Mouse (Mus musculus) heart, embryonic 12.5 days (tissue): ENCODE data around the gene Pdzd2. TPM values are rescaled to one million over a fixed set of nuclear protein-coding genes. Genes with fewer than 3 reads are reported as not detected.

Source experiments
- ATAC-seq: fragments of 200-750 bp; cut with Nextera tagmentation; 2 replicates; pipeline ENCODE4 v1.8.0; 2017; ENCODE audit warnings: moderate TSS enrichment, moderate library complexity; ENCODE audit not compliant: insufficient number of reproducible peaks, low FRiP score
- H3K27ac ChIP-seq: fragments of 300-500 bp; sonication (generic); 2 replicates; pipeline ENCODE4 v1.5.1; 2016; ENCODE audit warnings: mild to moderate bottlenecking, moderate library complexity; ENCODE audit not compliant: poor library complexity, severe bottlenecking
- H3K27me3 ChIP-seq: fragments of 300-500 bp; sonication (generic); replicated peaks from 2 replicates; pipeline ENCODE4 v1.6.1; 2016; ENCODE audit warnings: mild to moderate bottlenecking, moderate library complexity
- H3K36me3 ChIP-seq: fragments of 300-500 bp; sonication (generic); 2 replicates; pipeline ENCODE4 v1.6.1; 2016; ENCODE audit warnings: mild to moderate bottlenecking, moderate library complexity
- H3K4me1 ChIP-seq: fragments of 300-500 bp; sonication (generic); replicated peaks from 2 replicates; pipeline ENCODE4 v1.6.1; 2016; ENCODE audit warnings: mild to moderate bottlenecking
- H3K4me2 ChIP-seq: fragments of 300-500 bp; sonication (generic); 2 replicates; pipeline ENCODE4 v1.6.1; 2016; ENCODE audit warnings: mild to moderate bottlenecking, moderate library complexity
- H3K4me3 ChIP-seq: fragments of 300-500 bp; sonication (generic); 2 replicates; pipeline ENCODE4 v1.5.1; 2016; ENCODE audit warnings: mild to moderate bottlenecking
- H3K9ac ChIP-seq: fragments of 300-500 bp; sonication (generic); 2 replicates; pipeline ENCODE4 v1.6.1; 2016; ENCODE audit warnings: mild to moderate bottlenecking, moderate library complexity
- H3K9me3 ChIP-seq: fragments of 300-500 bp; sonication (generic); replicated peaks from 2 replicates; pipeline ENCODE4 v1.6.1; 2016; ENCODE audit warnings: mild to moderate bottlenecking, moderate library complexity
- WGBS: fragments of 180-500 bp; shearing (Covaris S2); methylation state at CpG from one replicate; pipeline ENCODE4 v1.1.7; 2016; 5-methylcytosine and 5-hydroxymethylcytosine counted together
- polyA plus RNA-seq: library from polyadenylated mRNA; unstranded; fragments of >200 nt; fragmentation: Nextera tagmentation; extraction: Ambion mirVana; gene quantifications from 2 replicates; pipeline ENCODE4 v1.2.1, GENCODE M21; 2016

Gene Pdzd2
- polyA plus RNA-seq, 1 experiment from 2014 or later: 14.4 TPM

DNA sequence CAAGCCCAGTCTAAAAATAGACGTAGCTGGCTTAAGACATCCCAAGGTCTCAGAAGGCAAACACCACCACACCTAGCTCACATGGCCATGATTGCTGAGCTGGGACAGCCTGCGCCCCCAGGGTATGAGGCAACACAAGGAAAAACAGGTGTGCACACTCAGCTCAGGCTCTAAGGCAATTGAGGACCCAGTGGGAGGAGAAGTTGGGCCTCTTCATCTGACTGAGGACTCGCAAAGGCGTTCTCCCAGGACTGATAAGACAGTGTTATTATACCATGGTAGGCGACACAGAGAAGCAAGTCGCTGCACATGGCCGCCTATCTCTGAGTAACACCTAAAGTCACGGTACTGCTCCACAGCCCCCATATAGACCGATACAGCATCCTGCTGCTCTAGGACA lies 235.8 kb downstream of the Pdzd2 start:
- H3K4me1 ChIP-seq: peaks cover 33% of the 10 kb centered on the region
- no peak overlapping the region for H3K9ac ChIP-seq
- H3K9me3 ChIP-seq: no peaks in the 10 kb centered on the region
- H3K4me2 ChIP-seq: no peak overlapping the region
- WGBS: 56% methylated on average over 9 of the region's 9 CpGs
- ATAC-seq: no peak
- H3K27ac ChIP-seq: no peak overlapping the region
- no peaks in the 10 kb centered on the region for H3K36me3 ChIP-seq
- no peaks in the 10 kb centered on the region for H3K27me3 ChIP-seq
- H3K4me3 ChIP-seq: no peak overlapping the region

- H3K27me3 ChIP-seq: no peaks in the 10 kb centered on the region
- H3K36me3 ChIP-seq: no peaks in the 10 kb centered on the region
- no peak overlapping the region for H3K9ac ChIP-seq
- H3K4me1 ChIP-seq: peaks cover 39% of the 10 kb centered on the region
- WGBS: 22% methylated on average over 13 of the region's 13 CpGs
- H3K4me3 ChIP-seq: no peak overlapping the region
- H3K27ac ChIP-seq: no peak overlapping the region
- no peak; the same call in 1 of the 2 replicates for ATAC-seq
- H3K9me3 ChIP-seq: no peaks in the 10 kb centered on the region
- H3K4me2 ChIP-seq: peak overlapping the region; percentile 34
These were observed 237.7 kb downstream of the Pdzd2 start for GRCm38 (mm10) chr15:12501924-12502548.

DNA sequence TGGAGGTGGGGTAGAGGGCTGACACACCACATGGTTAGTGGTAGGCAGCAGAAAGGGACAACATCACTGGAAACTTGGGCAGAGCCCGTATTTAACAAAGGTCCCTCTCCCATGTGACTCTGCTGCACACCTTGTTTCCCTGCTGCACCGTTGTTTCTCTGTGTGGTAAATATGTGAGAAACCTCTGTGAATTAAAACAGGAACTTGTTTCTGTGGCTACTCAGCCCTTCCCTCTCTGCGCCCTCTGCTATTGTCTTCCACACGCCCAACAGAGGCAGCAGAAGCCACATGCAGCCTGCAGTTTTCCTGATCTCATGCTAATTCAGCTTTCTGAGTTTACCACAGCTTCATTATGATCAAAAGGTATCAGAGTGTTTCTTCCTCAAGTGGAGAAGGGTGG lies 239.1 kb downstream of the Pdzd2 start:
- Histone ChIP-seq H3K9me3 (no peaks in the 10 kb centered on the region), H3K27ac (no peak overlapping the region), H3K4me2 (no peak overlapping the region)

GRCm38 (mm10) chr15:12494084-12494483 lies 245.6 kb downstream of the Pdzd2 start:
- Histone ChIP-seq H3K4me3 (no peak overlapping the region), H3K36me3 (no peaks in the 10 kb centered on the region), H3K27ac (no peak overlapping the region), H3K4me1 (peaks cover 32% of the 10 kb centered on the region), H3K27me3 (no peaks in the 10 kb centered on the region), H3K4me2 (no peak overlapping the region), H3K9ac (no peak overlapping the region), H3K9me3 (no peaks in the 10 kb centered on the region)
- no peak for ATAC-seq

More for the DNA sequence above, 239.1 kb downstream of the Pdzd2 start:
- Histone ChIP-seq H3K36me3 (no peaks in the 10 kb centered on the region), H3K27me3 (no peaks in the 10 kb centered on the region), H3K4me3 (no peak overlapping the region), H3K4me1 (peaks cover 39% of the 10 kb centered on the region), H3K9ac (no peak overlapping the region)
- 67% methylated on average over 4 of the region's 4 CpGs for WGBS
- ATAC-seq: no peak

DNA sequence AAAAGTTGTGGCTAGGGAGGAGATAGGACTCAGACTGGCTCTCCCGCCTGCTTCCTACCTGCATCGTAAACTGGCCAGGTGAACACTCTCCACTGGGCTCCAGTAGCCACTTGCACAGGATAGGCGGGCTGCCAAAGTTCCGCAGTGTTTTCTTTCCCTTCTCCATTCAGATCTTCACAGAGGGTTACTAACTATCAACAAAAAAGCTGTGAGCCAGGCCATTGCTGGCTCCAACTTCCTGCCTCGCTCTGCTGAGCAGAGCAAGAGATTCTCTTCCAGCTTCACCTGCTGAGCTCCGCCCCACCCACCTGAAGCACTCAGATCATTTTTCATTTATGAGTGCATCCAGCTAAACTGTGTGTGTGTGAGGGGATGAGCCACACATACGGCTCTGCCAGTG lies 246.5 kb downstream of the Pdzd2 start:
- no peaks in the 10 kb centered on the region for H3K9me3 ChIP-seq
- no peaks in the 10 kb centered on the region for H3K27me3 ChIP-seq
- 71% methylated on average over 7 of the region's 7 CpGs for WGBS
- H3K4me3 ChIP-seq: no peak overlapping the region
- no peak overlapping the region for H3K9ac ChIP-seq
- H3K4me2 ChIP-seq: no peak overlapping the region
- H3K27ac ChIP-seq: no peak overlapping the region
- ATAC-seq: no peak
- peaks cover 27% of the 10 kb centered on the region for H3K4me1 ChIP-seq
- H3K36me3 ChIP-seq: no peaks in the 10 kb centered on the region

DNA sequence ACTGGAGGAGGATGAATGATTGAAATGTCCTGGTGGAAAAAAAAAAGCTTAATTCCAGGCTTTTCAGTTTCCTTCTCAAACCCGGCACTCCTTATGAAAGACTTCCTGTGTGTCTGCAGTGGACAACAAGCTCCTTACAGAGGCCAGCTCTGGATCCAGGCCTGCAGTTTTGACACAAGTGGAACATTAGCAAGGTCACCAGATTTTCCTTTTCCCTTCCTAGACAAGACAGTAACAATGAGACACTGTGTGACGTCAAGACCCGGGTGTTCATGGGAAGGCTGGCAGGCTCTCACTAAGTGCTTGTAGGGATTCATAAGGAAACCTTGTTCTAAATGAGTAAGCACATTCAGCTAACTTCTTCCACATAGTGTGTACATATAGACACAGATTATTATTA lies 248.8 kb downstream of the Pdzd2 start:
- peak overlapping the region; percentile 23; the same call in 1 of the 2 replicates for H3K4me2 ChIP-seq
- no peaks in the 10 kb centered on the region for H3K27me3 ChIP-seq
- no peaks in the 10 kb centered on the region for H3K36me3 ChIP-seq
- peak; percentile 59; the same call in 1 of the 2 replicates for ATAC-seq
- peak overlapping the region; percentile 36; the same call in 1 of the 2 replicates for H3K27ac ChIP-seq
- peaks cover 27% of the 10 kb centered on the region for H3K4me1 ChIP-seq
- no peaks in the 10 kb centered on the region for H3K9me3 ChIP-seq
- no peak overlapping the region for H3K4me3 ChIP-seq
- WGBS: 32% methylated on average over 3 of the region's 3 CpGs
- no peak overlapping the region for H3K9ac ChIP-seq

DNA sequence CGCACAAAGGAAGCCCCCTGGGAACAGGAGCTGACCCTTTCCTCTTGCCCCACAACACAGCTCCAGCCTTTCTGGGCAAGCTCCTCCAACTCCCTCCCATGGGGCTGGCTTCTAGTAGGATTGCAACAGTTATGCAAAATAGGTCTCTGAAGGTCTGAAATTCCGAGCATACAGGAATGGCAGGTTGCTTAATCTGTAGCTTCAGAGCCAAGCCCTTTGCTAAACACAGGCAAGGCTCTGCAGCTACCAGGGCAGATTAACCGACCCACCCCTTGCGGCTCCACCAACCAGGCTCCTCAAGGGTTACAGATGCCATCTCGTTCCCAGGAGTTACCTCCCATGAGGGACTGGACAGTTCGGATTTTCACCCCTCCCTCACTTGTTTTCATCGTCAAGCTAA lies 249.2 kb downstream of the Pdzd2 start:
- peaks cover 27% of the 10 kb centered on the region for H3K4me1 ChIP-seq
- H3K4me3 ChIP-seq: no peak overlapping the region
- 18% methylated on average over 7 of the region's 7 CpGs for WGBS
- peak; percentile 48; the same call in 1 of the 2 replicates for ATAC-seq
- H3K27ac ChIP-seq: peak overlapping the region; percentile 36; the same call in 1 of the 2 replicates
- H3K27me3 ChIP-seq: no peaks in the 10 kb centered on the region
- H3K9me3 ChIP-seq: no peaks in the 10 kb centered on the region
- H3K36me3 ChIP-seq: no peaks in the 10 kb centered on the region
- H3K9ac ChIP-seq: no peak overlapping the region
- peak overlapping the region; percentile 23; the same call in 1 of the 2 replicates for H3K4me2 ChIP-seq

GRCm38 (mm10) chr15:12488316-12488715 lies 251.4 kb downstream of the Pdzd2 start:
- WGBS: 92% methylated on average over 2 of the region's 2 CpGs
- Histone ChIP-seq H3K4me1 (peaks cover 24% of the 10 kb centered on the region), H3K9me3 (no peaks in the 10 kb centered on the region), H3K4me2 (no peak overlapping the region), H3K27ac (no peak overlapping the region), H3K9ac (no peak overlapping the region), H3K4me3 (no peak overlapping the region), H3K27me3 (no peaks in the 10 kb centered on the region), H3K36me3 (no peaks in the 10 kb centered on the region)
- ATAC-seq: no peak

DNA sequence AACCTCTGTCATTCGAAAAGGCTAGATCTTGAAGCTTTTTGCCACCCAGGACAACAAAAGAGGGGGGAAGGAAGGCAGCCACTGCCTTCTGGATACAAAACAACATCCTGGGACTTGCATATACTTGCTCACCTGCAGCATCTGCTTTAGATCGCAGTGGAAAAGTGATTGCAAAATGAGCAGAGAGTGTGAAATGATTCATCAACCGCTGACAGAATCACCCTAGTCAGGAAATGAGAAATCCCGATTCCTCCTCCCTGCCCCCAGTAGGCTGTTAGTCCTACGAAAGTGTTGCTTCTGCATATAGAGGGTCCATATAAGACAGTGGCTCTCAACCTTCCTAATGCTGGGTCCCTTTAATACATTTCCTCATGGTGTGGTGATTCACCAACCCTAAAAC lies 258.5 kb downstream of the Pdzd2 start:
- ATAC-seq: no peak
- no peak overlapping the region for H3K4me2 ChIP-seq
- peaks cover 13% of the 10 kb centered on the region for H3K4me1 ChIP-seq
- 72% methylated on average over 5 of the region's 5 CpGs for WGBS
- no peaks in the 10 kb centered on the region for H3K9me3 ChIP-seq
- H3K4me3 ChIP-seq: no peak overlapping the region
- no peak overlapping the region for H3K27ac ChIP-seq
- H3K36me3 ChIP-seq: no peaks in the 10 kb centered on the region
- no peak overlapping the region for H3K9ac ChIP-seq
- no peaks in the 10 kb centered on the region for H3K27me3 ChIP-seq

- Histone ChIP-seq H3K9me3 (no peaks in the 10 kb centered on the region), H3K27ac (no peak overlapping the region), H3K36me3 (no peaks in the 10 kb centered on the region), H3K4me2 (no peak overlapping the region), H3K9ac (no peak overlapping the region), H3K4me3 (no peak overlapping the region), H3K27me3 (no peaks in the 10 kb centered on the region), H3K4me1 (peaks cover 13% of the 10 kb centered on the region)
- 54% methylated on average over 3 of the region's 3 CpGs for WGBS
- ATAC-seq: peak; percentile 57; the same call in 1 of the 2 replicates
These were observed 259.4 kb downstream of the Pdzd2 start for GRCm38 (mm10) chr15:12480369-12480768.

- WGBS: 55% methylated on average over 5 of the region's 5 CpGs
- no peak for ATAC-seq
- H3K4me1 ChIP-seq: peaks cover 13% of the 10 kb centered on the region
- H3K9ac ChIP-seq: no peak overlapping the region
- no peaks in the 10 kb centered on the region for H3K36me3 ChIP-seq
- H3K27me3 ChIP-seq: no peaks in the 10 kb centered on the region
- no peak overlapping the region for H3K27ac ChIP-seq
- no peaks in the 10 kb centered on the region for H3K9me3 ChIP-seq
- H3K4me2 ChIP-seq: no peak overlapping the region
- H3K4me3 ChIP-seq: no peak overlapping the region
These were observed 260.4 kb downstream of the Pdzd2 start for GRCm38 (mm10) chr15:12479326-12479725.

DNA sequence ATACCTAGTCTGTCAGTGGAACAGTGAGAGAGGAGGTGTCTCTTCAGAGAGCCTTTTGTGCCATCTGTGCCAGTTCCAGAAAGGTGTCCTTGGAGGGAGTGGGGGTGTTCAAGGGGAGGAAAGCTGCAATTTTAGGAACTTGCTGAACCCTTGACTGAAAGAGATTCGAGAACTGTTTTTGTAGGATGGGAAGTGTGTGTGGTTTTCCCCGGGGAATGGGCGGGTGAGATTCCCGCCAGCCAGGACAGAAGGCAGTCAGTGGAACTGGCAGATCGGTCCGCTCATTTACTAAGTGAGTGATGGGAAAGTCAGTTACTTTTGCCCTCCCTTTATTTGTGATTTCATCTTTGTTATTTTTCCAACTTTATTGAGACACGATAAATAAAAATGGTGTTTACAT lies 266.1 kb downstream of the Pdzd2 start:
- Histone ChIP-seq H3K9me3 (no peaks in the 10 kb centered on the region), H3K4me1 (no peaks in the 10 kb centered on the region), H3K36me3 (no peaks in the 10 kb centered on the region), H3K4me3 (no peak overlapping the region), H3K4me2 (no peak overlapping the region), H3K27me3 (no peaks in the 10 kb centered on the region), H3K9ac (no peak overlapping the region), H3K27ac (no peak overlapping the region)
- WGBS: 75% methylated on average over 7 of the region's 7 CpGs
- no peak for ATAC-seq
